Mouse (Mus musculus): Measurements from ENCODE around the gene Fbxl4. TPM values are rescaled to one million over a fixed set of nuclear protein-coding genes. Genes with fewer than 3 reads are reported as not detected.

The Fbxl4 gene
- total RNA-seq, 2 experiments from 2014 or later, result 22.1 to 27.6 TPM

DNA sequence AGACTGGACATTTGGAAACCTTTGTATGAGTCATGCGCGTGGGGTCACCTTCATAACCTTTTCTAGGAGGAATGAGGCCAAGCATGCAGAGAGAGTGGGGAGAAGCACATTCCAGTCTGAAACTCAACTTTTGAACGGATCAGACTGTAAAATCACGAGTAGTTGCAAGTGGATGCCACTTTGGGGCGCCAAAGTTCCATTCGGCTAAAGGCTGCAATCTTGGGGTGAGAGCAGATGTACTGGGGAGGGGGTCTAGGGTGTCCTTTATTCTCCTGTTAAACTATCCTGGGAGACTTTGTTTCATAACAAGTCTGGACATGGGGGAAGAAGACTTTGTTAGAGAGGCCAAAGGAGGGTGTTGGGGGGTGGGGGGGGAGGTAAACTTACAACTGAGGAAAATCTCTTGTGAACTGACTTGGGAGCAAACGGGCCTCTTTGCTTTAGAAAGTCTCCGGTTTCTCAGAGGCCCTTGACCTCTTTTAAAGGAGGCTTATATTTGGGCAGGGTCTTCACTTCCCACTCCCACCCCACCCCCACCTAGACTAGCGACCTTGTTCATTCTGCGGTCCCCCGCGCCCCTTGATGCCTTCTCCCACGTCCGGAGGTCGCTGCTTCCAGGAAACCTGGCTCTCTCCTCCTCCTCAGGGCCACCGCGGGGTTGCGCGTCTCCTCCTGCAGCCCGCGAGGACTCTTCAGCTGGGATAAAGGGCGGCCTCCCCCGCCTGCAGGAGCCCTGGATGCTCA, 119.8 kb downstream of the Fbxl4 start:
- DNase-seq (ENCODE audit: low spot score), result no peak

DNA sequence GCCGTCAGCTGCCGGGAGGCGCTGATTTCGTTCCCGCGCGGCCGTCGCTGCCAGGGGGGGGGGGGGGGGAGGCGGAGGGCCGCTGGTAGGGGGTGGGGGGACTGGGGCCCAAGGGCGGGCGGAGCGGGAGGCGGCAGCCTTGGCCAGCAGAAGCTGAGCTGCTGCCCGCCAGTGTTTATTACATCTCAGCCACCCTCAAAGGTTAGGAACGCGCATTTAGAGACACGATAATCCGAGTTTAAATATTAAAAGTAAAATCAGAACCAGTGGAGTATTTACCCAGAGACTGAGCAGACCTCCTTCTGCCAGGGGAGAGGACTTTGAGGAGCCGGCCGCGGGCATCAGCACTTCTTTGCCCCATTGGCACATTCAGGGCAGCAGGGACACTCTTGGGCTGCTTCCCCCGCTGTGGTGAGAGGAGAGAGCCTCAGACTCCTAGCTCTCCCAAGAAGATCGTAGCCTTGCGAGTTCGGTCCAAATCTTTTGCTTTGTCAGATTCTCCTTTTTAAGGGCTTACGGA, 120.4 kb downstream of the Fbxl4 start:
- DNase-seq (ENCODE audit: low spot score), result no peak

GRCm38 (mm10) chr4:22478488-22479367, 121.4 kb downstream of the Fbxl4 start:
- no peak for DNase-seq (ENCODE audit: low spot score)

- DNase-seq (ENCODE audit: low spot score), result no peak
Observed at GRCm38 (mm10) chr4:22479368-22480090, 122.2 kb downstream of the Fbxl4 start.

GRCm38 (mm10) chr4:22480091-22480857, 122.9 kb downstream of the Fbxl4 start:
- DNase-seq (ENCODE audit: low spot score), result no peak

GRCm38 (mm10) chr4:22480858-22481205, 123.5 kb downstream of the Fbxl4 start:
- DNase-seq (ENCODE audit: low spot score), result no peak

DNA sequence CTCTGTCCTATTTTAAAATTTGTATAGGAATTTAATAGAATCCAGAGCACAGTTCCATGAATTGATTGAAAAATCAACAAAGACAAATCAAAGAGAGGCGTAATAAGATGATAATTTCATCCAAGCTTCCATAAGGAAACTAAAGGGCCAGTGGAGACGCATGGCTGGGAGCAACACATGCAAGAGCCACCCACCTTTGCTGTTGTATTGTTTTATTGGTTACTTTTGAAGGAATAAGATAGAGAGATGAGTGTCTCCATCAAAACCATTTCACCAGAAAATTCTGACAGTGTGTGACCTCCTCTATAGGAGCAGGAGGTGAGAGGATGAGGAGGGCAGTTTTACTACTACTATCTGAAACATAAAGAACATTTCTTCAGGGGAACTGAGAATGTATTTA, 124.8 kb downstream of the Fbxl4 start:
- no peak for DNase-seq (ENCODE audit: low spot score)

GRCm38 (mm10) chr4:22482756-22483280, 125.5 kb downstream of the Fbxl4 start:
- DNase-seq (ENCODE audit: low spot score), result no peak

DNA sequence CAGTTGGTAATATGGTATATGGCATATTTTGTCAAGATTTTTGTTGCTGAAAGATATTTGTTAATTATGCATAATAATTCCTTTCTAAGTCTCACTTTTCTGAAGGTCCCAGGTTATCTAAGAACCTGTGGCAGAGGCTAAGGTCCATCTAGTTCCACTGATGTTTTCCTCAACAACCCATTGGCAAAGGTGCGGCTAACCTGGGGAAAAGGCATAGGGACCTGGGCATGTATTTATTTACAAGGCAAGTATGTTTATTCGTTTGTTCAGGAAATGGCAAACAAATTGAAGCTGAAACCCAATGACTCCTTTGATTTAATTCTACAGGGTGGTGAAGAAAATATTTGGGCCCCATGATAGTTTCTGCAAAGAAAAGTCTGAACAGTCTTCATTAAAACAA, 126.2 kb downstream of the Fbxl4 start:
- DNase-seq (ENCODE audit: low spot score), result no peak

Other genes with a start within 250 kb of the Fbxl4 start
- gene Pou3f2, start 130.8 kb downstream of the Fbxl4 start, total RNA-seq (2021), result not detected

Measured in gastrocnemius, adult 18-20 months (tissue).